Mouse (Mus musculus): ENCODE measurements around the gene A430078G23Rik. TPM values are rescaled to one million over a fixed set of nuclear protein-coding genes. Genes with fewer than 3 reads are reported as not detected.
"Not testable (repeated sequence)": the region's sequence is repeated elsewhere in the genome, so short reads cannot be mapped to it uniquely, and the experiment has no call there.

A430078G23Rik gene
- 0.05 and 0.24 TPM in 2 replicates for polyA plus RNA-seq (2015; fragmentation: Nextera tagmentation; extraction: Ambion mirVana)

- WGBS, result 55% methylated on average over 13 of the region's 13 CpGs
- no peak within 1 kb of the TSS for H3K4me3 ChIP-seq (replicated peaks; ENCODE audit: low read depth, low read length)
- no peak within 1 kb of the TSS for H3K27ac ChIP-seq
- no peak for TF ChIP-seq CTCF (IDR thresholded peaks at IDR 0.05; ENCODE audit: low read depth)
- no peak within 1 kb of the TSS for H3K9ac ChIP-seq (ENCODE audit: low read depth, low read length)
- ATAC-seq (replicated peaks; ENCODE audit: low FRiP score, low read depth) (no peak), DNase-seq (ENCODE audit: low spot score) (no peak)
- H3K27me3 ChIP-seq (ENCODE audit: insufficient read depth, low read length), result no peaks in the 10 kb centered on the region
- H3K4me2 ChIP-seq (ENCODE audit: low read length), result no peak within 1 kb of the TSS
- H3K4me1 ChIP-seq (replicated peaks; ENCODE audit: insufficient read depth, low read length), result no peaks in the 10 kb centered on the region
- H3K9me3 ChIP-seq (replicated peaks; ENCODE audit: low read length), result no peaks in the 10 kb centered on the region
- no peaks in the 10 kb centered on the region for H3K36me3 ChIP-seq (ENCODE audit: insufficient read depth, low read length)
Observed at GRCm38 (mm10) chr8:3353189-3353810, at the start of gene A430078G23Rik. A430078G23Rik (plus strand) TSS chr8:3353415.

GRCm38 (mm10) chr8:3308205-3308800, 44.9 kb upstream of the A430078G23Rik start:
- DNase-seq (ENCODE audit: low spot score); H3K27ac ChIP-seq; ATAC-seq (replicated peaks; ENCODE audit: low FRiP score, low read depth); H3K9ac ChIP-seq (ENCODE audit: low read depth, low read length); H3K27me3 ChIP-seq (ENCODE audit: insufficient read depth, low read length); H3K4me1 ChIP-seq (replicated peaks; ENCODE audit: insufficient read depth, low read length); H3K36me3 ChIP-seq (ENCODE audit: insufficient read depth, low read length); H3K4me2 ChIP-seq (ENCODE audit: low read length); H3K9me3 ChIP-seq (replicated peaks; ENCODE audit: low read length); H3K4me3 ChIP-seq (replicated peaks; ENCODE audit: low read depth, low read length): not testable (repeated sequence)
- 86% methylated on average over 13 of the region's 13 CpGs for WGBS

GRCm38 (mm10) chr8:3309636-3310035, 43.6 kb upstream of the A430078G23Rik start:
- TF ChIP-seq CTCF (IDR thresholded peaks at IDR 0.05; ENCODE audit: low read depth), result no peak
- 86% methylated on average over 11 of the region's 11 CpGs for WGBS

GRCm38 (mm10) chr8:3311482-3311881, 41.7 kb upstream of the A430078G23Rik start:
- 71% methylated on average over 4 of the region's 4 CpGs for whole genome bisulfite sequencing
- no peak for TF ChIP-seq CTCF (IDR thresholded peaks at IDR 0.05; ENCODE audit: low read depth)
- H3K27me3 ChIP-seq (ENCODE audit: insufficient read depth, low read length), result no peaks in the 10 kb centered on the region
- no peak for ATAC-seq (replicated peaks; ENCODE audit: low FRiP score, low read depth)
- H3K4me3 ChIP-seq (replicated peaks; ENCODE audit: low read depth, low read length), result no peak overlapping the region
- no peaks in the 10 kb centered on the region for H3K36me3 ChIP-seq (ENCODE audit: insufficient read depth, low read length)
- H3K9ac ChIP-seq (ENCODE audit: low read depth, low read length), result no peak overlapping the region
- H3K4me2 ChIP-seq (ENCODE audit: low read length), result no peak overlapping the region
- H3K27ac ChIP-seq, result no peak overlapping the region
- no peaks in the 10 kb centered on the region for H3K4me1 ChIP-seq (replicated peaks; ENCODE audit: insufficient read depth, low read length)
- no peaks in the 10 kb centered on the region for H3K9me3 ChIP-seq (replicated peaks; ENCODE audit: low read length)
- no peak for DNase-seq (ENCODE audit: low spot score)

More at GRCm38 (mm10) chr8:3309636-3310035, 43.6 kb upstream of the A430078G23Rik start:
- no peak overlapping the region for H3K9ac ChIP-seq (ENCODE audit: low read depth, low read length)
- no peaks in the 10 kb centered on the region for H3K27me3 ChIP-seq (ENCODE audit: insufficient read depth, low read length)
- no peak overlapping the region for H3K4me2 ChIP-seq (ENCODE audit: low read length)
- no peaks in the 10 kb centered on the region for H3K4me1 ChIP-seq (replicated peaks; ENCODE audit: insufficient read depth, low read length)
- no peak overlapping the region for H3K27ac ChIP-seq
- DNase-seq (ENCODE audit: low spot score) (no peak), ATAC-seq (replicated peaks; ENCODE audit: low FRiP score, low read depth) (no peak)
- no peak overlapping the region for H3K4me3 ChIP-seq (replicated peaks; ENCODE audit: low read depth, low read length)
- no peaks in the 10 kb centered on the region for H3K9me3 ChIP-seq (replicated peaks; ENCODE audit: low read length)
- H3K36me3 ChIP-seq (ENCODE audit: insufficient read depth, low read length), result no peaks in the 10 kb centered on the region

GRCm38 (mm10) chr8:3313417-3313816, 39.8 kb upstream of the A430078G23Rik start:
- not testable (repeated sequence) for DNase-seq (ENCODE audit: low spot score); H3K27me3 ChIP-seq (ENCODE audit: insufficient read depth, low read length); H3K4me3 ChIP-seq (replicated peaks; ENCODE audit: low read depth, low read length); H3K4me1 ChIP-seq (replicated peaks; ENCODE audit: insufficient read depth, low read length); H3K4me2 ChIP-seq (ENCODE audit: low read length); H3K9me3 ChIP-seq (replicated peaks; ENCODE audit: low read length); ATAC-seq (replicated peaks; ENCODE audit: low FRiP score, low read depth); H3K9ac ChIP-seq (ENCODE audit: low read depth, low read length); H3K36me3 ChIP-seq (ENCODE audit: insufficient read depth, low read length); H3K27ac ChIP-seq
- WGBS, result 70% methylated on average over 1 of the region's 1 CpGs

GRCm38 (mm10) chr8:3313843-3314242, 39.4 kb upstream of the A430078G23Rik start:
- Histone ChIP-seq H3K4me1 (replicated peaks; ENCODE audit: insufficient read depth, low read length) (no peaks in the 10 kb centered on the region), H3K27ac (no peak overlapping the region), H3K4me3 (replicated peaks; ENCODE audit: low read depth, low read length) (no peak overlapping the region), H3K9me3 (replicated peaks; ENCODE audit: low read length) (no peaks in the 10 kb centered on the region), H3K27me3 (ENCODE audit: insufficient read depth, low read length) (no peaks in the 10 kb centered on the region), H3K36me3 (ENCODE audit: insufficient read depth, low read length) (no peaks in the 10 kb centered on the region), H3K9ac (ENCODE audit: low read depth, low read length) (no peak overlapping the region), H3K4me2 (ENCODE audit: low read length) (no peak overlapping the region)
- DNase-seq (ENCODE audit: low spot score) (peak; percentile 25), ATAC-seq (replicated peaks; ENCODE audit: low FRiP score, low read depth) (no peak)
- TF ChIP-seq CTCF (IDR thresholded peaks at IDR 0.05; ENCODE audit: low read depth), result no peak
- WGBS, result 52% methylated on average over 3 of the region's 3 CpGs
